Mouse (Mus musculus): ENCODE results near the gene Plxnd1. TPM values are rescaled to one million over a fixed set of nuclear protein-coding genes. Genes with fewer than 3 reads are reported as not detected.

Plxnd1 gene
- polyA plus RNA-seq, 1 experiment from 2014 or later, result 25.2 TPM

DNA sequence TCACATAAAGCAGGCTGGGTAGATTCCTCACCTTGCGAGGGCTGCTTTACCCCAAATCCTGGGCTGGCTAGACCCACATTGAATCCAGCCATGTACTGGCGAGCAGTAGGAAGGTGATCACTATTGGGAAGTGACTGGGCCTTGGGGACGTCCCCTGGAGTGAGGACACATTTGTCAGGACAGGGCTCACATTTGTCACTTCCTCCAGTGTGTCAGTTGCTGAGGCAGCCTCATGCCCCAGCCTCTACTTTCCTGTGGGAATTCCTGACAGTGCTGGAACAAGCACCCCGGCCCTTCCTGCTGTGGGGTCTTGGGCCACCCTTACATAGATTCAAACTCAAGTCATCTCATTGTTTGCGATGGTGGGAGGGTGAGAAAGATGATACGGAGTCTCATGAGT lies 83.0 kb downstream of the Plxnd1 start:
- Histone ChIP-seq H3K4me1 (0 out of 2 replicates have a peak, but pooled peaks cover 16% of the 10 kb centered on the region), H3K4me3 (no peak overlapping the region), H3K36me3 (peaks cover 35% of the 10 kb centered on the region), H3K4me2 (no peak overlapping the region), H3K27ac (no peak overlapping the region), H3K9me3 (no peaks in the 10 kb centered on the region), H3K9ac (no peak overlapping the region), H3K27me3 (no peaks in the 10 kb centered on the region)
- 80% methylated on average over 6 of the region's 6 CpGs for WGBS
- no peak for ATAC-seq (ENCODE audit: insufficient number of reproducible peaks, insufficient read depth, low FRiP score, low TSS enrichment, low read depth)

DNA sequence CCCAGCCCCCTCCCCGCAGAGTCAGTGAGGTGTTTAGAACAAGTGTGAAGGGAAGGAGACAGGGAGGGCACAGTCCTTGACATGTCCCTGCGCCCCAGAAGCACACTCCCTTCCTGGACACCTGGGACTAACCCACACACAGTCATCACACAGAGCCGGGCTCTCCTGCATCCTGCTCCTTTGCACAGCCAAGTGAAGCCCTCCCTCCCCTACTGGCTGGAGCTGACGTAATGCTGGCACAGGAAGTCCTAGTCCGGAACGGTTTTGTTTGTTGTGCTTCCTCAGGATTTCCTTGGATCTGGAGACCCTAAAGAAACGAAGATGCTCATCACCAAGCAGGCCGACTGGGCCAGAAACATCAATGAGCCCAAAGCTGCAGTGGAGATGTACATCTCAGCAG lies 84.9 kb downstream of the Plxnd1 start:
- H3K36me3 ChIP-seq, result peaks cover 49% of the 10 kb centered on the region
- 0 out of 2 replicates have a peak, but pooled peaks cover 2% of the 10 kb centered on the region for H3K4me1 ChIP-seq
- no peak overlapping the region for H3K9ac ChIP-seq
- 61% methylated on average over 8 of the region's 8 CpGs for WGBS
- no peak overlapping the region for H3K27ac ChIP-seq
- no peak for ATAC-seq (ENCODE audit: insufficient number of reproducible peaks, insufficient read depth, low FRiP score, low TSS enrichment, low read depth)
- no peaks in the 10 kb centered on the region for H3K27me3 ChIP-seq
- H3K9me3 ChIP-seq, result no peaks in the 10 kb centered on the region
- no peak overlapping the region for H3K4me2 ChIP-seq
- H3K4me3 ChIP-seq, result no peak overlapping the region

GRCm38 (mm10) chr6:115909052-115909451 lies 85.8 kb downstream of the Plxnd1 start:
- H3K27ac ChIP-seq, result no peak overlapping the region
- H3K9ac ChIP-seq, result 0 out of 2 replicates have a peak overlapping the region, but pooled peaks have one; percentile 3
- no peak overlapping the region for H3K4me2 ChIP-seq
- H3K36me3 ChIP-seq, result peaks cover 47% of the 10 kb centered on the region
- 75% methylated on average over 3 of the region's 3 CpGs for WGBS
- H3K4me1 ChIP-seq, result peaks cover 2% of the 10 kb centered on the region; the same call in 1 of the 2 replicates
- no peaks in the 10 kb centered on the region for H3K9me3 ChIP-seq
- ATAC-seq (ENCODE audit: insufficient number of reproducible peaks, insufficient read depth, low FRiP score, low TSS enrichment, low read depth), result no peak
- no peaks in the 10 kb centered on the region for H3K27me3 ChIP-seq
- no peak overlapping the region for H3K4me3 ChIP-seq

DNA sequence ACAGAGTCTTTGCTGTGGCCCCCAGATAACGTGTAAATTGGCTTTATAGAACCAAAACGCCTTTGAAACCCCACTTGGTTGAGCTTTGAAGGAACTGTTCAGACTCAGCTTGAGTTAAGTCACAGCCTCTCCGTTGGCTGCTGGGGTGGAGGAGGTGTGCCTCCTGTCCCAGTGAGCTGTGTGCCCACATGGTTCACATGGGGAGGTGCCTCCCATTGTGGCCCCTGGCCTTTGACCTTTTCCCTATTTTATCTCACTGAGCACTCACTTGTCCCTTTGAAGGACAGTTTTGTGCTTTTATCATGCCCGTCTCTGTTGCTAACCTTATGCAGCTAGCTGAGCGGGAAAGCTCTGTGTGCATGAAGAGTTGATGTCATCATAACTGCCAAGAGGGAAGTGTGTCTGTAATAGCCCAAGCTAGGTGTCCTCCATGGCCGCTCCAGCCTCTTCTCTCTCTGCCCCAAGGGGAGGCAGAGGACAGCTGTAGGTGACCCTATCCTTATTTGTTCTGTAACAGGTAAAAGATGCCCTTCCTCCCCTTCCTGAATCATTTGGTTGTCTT lies 86.3 kb downstream of the Plxnd1 start:
- no peak for ATAC-seq (ENCODE audit: insufficient number of reproducible peaks, insufficient read depth, low FRiP score, low TSS enrichment, low read depth)
- no peaks in the 10 kb centered on the region for H3K27me3 ChIP-seq
- H3K9me3 ChIP-seq, result no peaks in the 10 kb centered on the region
- peaks cover 5% of the 10 kb centered on the region; the same call in 1 of the 2 replicates for H3K4me1 ChIP-seq
- 72% methylated on average over 6 of the region's 6 CpGs for WGBS
- H3K9ac ChIP-seq, result no peak overlapping the region
- H3K4me2 ChIP-seq, result no peak overlapping the region
- H3K36me3 ChIP-seq, result peaks cover 42% of the 10 kb centered on the region
- H3K27ac ChIP-seq, result no peak overlapping the region
- no peak overlapping the region for H3K4me3 ChIP-seq

DNA sequence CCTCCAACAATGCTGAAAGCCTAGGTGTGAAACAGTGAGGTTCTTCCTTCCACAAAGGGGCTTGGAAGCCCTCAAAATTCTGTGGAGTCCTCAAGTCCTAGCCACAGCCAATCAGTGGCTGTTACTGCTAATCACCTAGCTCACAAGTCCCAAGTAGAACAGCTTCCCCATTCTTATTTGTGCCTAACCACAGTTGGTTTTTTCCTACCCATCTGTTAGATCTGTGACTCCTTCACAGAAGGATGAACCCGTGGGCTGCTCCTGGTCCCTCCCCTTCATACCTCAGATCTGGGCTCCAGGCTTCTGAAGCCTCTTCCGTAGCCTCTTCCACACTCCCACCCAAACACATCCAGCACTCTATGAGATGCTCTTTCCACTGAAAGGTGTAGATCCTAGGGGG lies 87.9 kb downstream of the Plxnd1 start:
- H3K9ac ChIP-seq, result no peak overlapping the region
- WGBS, result 85% methylated on average over 2 of the region's 2 CpGs
- peaks cover 6% of the 10 kb centered on the region for H3K4me1 ChIP-seq

GRCm38 (mm10) chr6:115906455-115906854 lies 88.3 kb downstream of the Plxnd1 start:
- Histone ChIP-seq H3K4me3 (no peak overlapping the region), H3K27ac (no peak overlapping the region), H3K9me3 (no peaks in the 10 kb centered on the region), H3K36me3 (peaks cover 38% of the 10 kb centered on the region), H3K4me1 (peaks cover 10% of the 10 kb centered on the region), H3K27me3 (no peaks in the 10 kb centered on the region), H3K9ac (no peak overlapping the region), H3K4me2 (no peak overlapping the region)
- ATAC-seq (ENCODE audit: insufficient number of reproducible peaks, insufficient read depth, low FRiP score, low TSS enrichment, low read depth), result no peak
- WGBS, result 91% methylated on average over 1 of the region's 1 CpGs

More for the DNA sequence above, 87.9 kb downstream of the Plxnd1 start:
- H3K4me3 ChIP-seq, result no peak overlapping the region
- no peak for ATAC-seq (ENCODE audit: insufficient number of reproducible peaks, insufficient read depth, low FRiP score, low TSS enrichment, low read depth)
- no peaks in the 10 kb centered on the region for H3K9me3 ChIP-seq
- no peak overlapping the region for H3K4me2 ChIP-seq
- H3K36me3 ChIP-seq, result peaks cover 38% of the 10 kb centered on the region
- H3K27me3 ChIP-seq, result no peaks in the 10 kb centered on the region
- no peak overlapping the region for H3K27ac ChIP-seq

DNA sequence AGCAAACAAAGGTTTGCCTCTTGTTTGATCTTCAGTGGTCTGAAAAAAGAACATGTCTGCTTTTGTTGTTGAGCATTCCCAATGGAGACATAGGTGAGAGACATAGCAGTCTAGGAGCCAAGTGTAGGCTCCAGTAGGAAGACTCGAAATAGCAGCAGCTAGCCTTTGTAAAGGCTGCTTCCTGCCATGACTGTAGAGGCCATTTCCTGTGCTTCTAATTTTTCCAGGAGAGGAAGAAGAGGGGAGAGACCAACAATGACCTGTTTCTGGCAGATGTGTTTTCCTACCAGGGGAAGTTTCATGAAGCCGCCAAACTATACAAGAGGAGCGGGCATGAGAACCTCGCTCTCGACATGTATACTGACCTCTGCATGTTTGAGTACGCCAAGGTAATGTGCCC lies 89.2 kb downstream of the Plxnd1 start:
- no peak overlapping the region for H3K27ac ChIP-seq
- ATAC-seq (ENCODE audit: insufficient number of reproducible peaks, insufficient read depth, low FRiP score, low TSS enrichment, low read depth), result no peak
- WGBS, result 90% methylated on average over 6 of the region's 6 CpGs
- peaks cover 38% of the 10 kb centered on the region for H3K36me3 ChIP-seq
- H3K27me3 ChIP-seq, result no peaks in the 10 kb centered on the region
- H3K9me3 ChIP-seq, result no peaks in the 10 kb centered on the region
- H3K4me1 ChIP-seq, result peaks cover 14% of the 10 kb centered on the region
- no peak overlapping the region for H3K4me3 ChIP-seq
- H3K9ac ChIP-seq, result no peak overlapping the region
- H3K4me2 ChIP-seq, result no peak overlapping the region

Other genes starting within 250 kb of the Plxnd1 start
- 3.7 and 4.2 TPM in 2 replicates for gene Tmem40, start 232.6 kb downstream of the Plxnd1 start, polyA plus RNA-seq (2015; fragmentation: Nextera tagmentation; extraction: Ambion mirVana)
- 42.2 and 45.8 TPM in 2 replicates for gene Cand2, start 220.5 kb downstream of the Plxnd1 start, polyA plus RNA-seq (2015; fragmentation: Nextera tagmentation; extraction: Ambion mirVana)
- gene Rpl32, start 186.3 kb downstream of the Plxnd1 start, polyA plus RNA-seq (2015; fragmentation: Nextera tagmentation; extraction: Ambion mirVana), result 2,295 and 2,526 TPM in 2 replicates
- 0.62 and 0.81 TPM in 2 replicates for gene Efcab12, start 156.6 kb downstream of the Plxnd1 start, polyA plus RNA-seq (2015; fragmentation: Nextera tagmentation; extraction: Ambion mirVana)
- gene Mbd4, start 141.6 kb downstream of the Plxnd1 start, polyA plus RNA-seq (2015; fragmentation: Nextera tagmentation; extraction: Ambion mirVana), result 26.0 and 27.9 TPM in 2 replicates
- gene Ift122, start 141.5 kb downstream of the Plxnd1 start, polyA plus RNA-seq (2015; fragmentation: Nextera tagmentation; extraction: Ambion mirVana), result 26.2 and 29.0 TPM in 2 replicates
- 0.14 and 0.43 TPM in 2 replicates for gene Rho, start 63.3 kb downstream of the Plxnd1 start, polyA plus RNA-seq (2015; fragmentation: Nextera tagmentation; extraction: Ambion mirVana)
- not detected in 2 replicates for gene H1foo, start 50.1 kb downstream of the Plxnd1 start, polyA plus RNA-seq (2015; fragmentation: Nextera tagmentation; extraction: Ambion mirVana)
- 19.4 and 26.4 TPM in 2 replicates for gene Tmcc1, start 198.5 kb upstream of the Plxnd1 start, polyA plus RNA-seq (2015; fragmentation: Nextera tagmentation; extraction: Ambion mirVana)
- gene Washc2, start 213.0 kb upstream of the Plxnd1 start, polyA plus RNA-seq (2015; fragmentation: Nextera tagmentation; extraction: Ambion mirVana), result 57.6 and 59.4 TPM in 2 replicates